Mouse (Mus musculus): ENCODE results near the gene Gm45717. TPM values are rescaled to one million over a fixed set of nuclear protein-coding genes. Genes with fewer than 3 reads are reported as not detected.
A peak's percentile ranks its signal among the peaks of the same experiment; 100 is the strongest.

The Gm45717 gene
- polyA plus RNA-seq, 2 experiments: not detected

DNA sequence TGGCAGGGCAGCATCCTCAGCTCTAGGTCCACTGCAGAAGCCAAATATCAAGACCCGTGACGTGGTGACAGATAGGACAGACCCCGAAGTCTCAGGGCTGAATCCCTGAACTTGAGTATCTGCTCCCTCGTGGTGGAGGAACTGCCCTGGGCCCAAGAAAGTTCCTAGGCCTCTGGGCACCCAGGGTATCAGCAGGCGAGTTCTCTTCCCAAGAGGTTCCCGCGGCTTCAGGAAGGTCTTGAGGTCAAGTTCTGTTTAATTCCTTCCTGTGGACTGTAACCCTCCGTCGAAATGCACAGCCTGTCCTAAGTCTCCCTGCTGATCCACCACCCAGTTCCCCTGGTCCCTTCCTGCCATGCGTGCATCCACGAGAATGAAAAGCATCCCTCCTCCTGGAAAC, 2.6 kb downstream of the Gm45717 start:
- no peak for ATAC-seq (ENCODE audit: low FRiP score, low read depth)
- Histone ChIP-seq H3K9me3 (ENCODE audit: control insufficient read depth, low read length) (no peaks in the 10 kb centered on the region), H3K4me2 (replicated peaks; ENCODE audit: low read depth, low read length, severe bottlenecking) (peak overlapping the region; percentile 86), H3K4me3 (replicated peaks; ENCODE audit: low read length) (no peak overlapping the region), H3K27me3 (ENCODE audit: control insufficient read depth, insufficient read depth, low read length) (no peaks in the 10 kb centered on the region), H3K27ac (replicated peaks; ENCODE audit: low read depth, low read length) (no peak overlapping the region), H3K9ac (ENCODE audit: low read depth, low read length, severe bottlenecking) (no peak overlapping the region), H3K36me3 (ENCODE audit: control insufficient read depth, insufficient read depth, low read length) (peaks cover 34% of the 10 kb centered on the region), H3K4me1 (ENCODE audit: control insufficient read depth, insufficient read depth, low read length) (peaks cover 61% of the 10 kb centered on the region)
- TF ChIP-seq POLR2A (IDR thresholded peaks at IDR 0.05; ENCODE audit: borderline replicate concordance, extremely low read depth, insufficient read depth, insufficient read length): no peak
- 80% methylated on average over 11 of the region's 11 CpGs for WGBS
- no peak for DNase-seq (ENCODE audit: low spot score)

DNA sequence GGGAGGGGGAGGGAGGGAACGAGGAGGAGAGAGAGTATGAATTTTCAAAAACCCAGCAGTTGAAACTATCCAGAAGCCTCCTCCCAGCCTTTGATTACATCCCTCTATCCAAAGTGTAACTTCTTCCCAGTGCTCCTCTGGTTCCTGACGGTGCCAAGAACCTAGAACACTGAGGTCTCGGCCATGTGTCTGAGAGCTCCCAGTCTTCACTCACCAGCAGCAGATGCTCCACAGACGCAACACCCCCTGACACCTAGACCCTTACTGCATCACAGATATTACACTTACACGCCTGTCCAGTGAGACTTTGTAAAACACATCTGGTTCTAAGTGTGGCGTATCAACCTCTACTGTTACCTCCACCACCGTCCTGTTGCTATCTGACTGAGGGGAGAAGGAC, 3.3 kb downstream of the Gm45717 start:
- ATAC-seq (ENCODE audit: low FRiP score, low read depth): no peak
- Histone ChIP-seq H3K4me2 (replicated peaks; ENCODE audit: low read depth, low read length, severe bottlenecking) (peak overlapping the region; percentile 3; the same call in 1 of the 2 replicates), H3K36me3 (ENCODE audit: control insufficient read depth, insufficient read depth, low read length) (peaks cover 40% of the 10 kb centered on the region), H3K27ac (replicated peaks; ENCODE audit: low read depth, low read length) (no peak overlapping the region), H3K27me3 (ENCODE audit: control insufficient read depth, insufficient read depth, low read length) (no peaks in the 10 kb centered on the region), H3K4me3 (replicated peaks; ENCODE audit: low read length) (no peak overlapping the region), H3K9ac (ENCODE audit: low read depth, low read length, severe bottlenecking) (no peak overlapping the region), H3K9me3 (ENCODE audit: control insufficient read depth, low read length) (no peaks in the 10 kb centered on the region), H3K4me1 (ENCODE audit: control insufficient read depth, insufficient read depth, low read length) (peaks cover 61% of the 10 kb centered on the region)
- WGBS: 64% methylated on average over 7 of the region's 7 CpGs
- no peak for DNase-seq (ENCODE audit: low spot score)
- no peak for TF ChIP-seq POLR2A (IDR thresholded peaks at IDR 0.05; ENCODE audit: borderline replicate concordance, extremely low read depth, insufficient read depth, insufficient read length)

DNA sequence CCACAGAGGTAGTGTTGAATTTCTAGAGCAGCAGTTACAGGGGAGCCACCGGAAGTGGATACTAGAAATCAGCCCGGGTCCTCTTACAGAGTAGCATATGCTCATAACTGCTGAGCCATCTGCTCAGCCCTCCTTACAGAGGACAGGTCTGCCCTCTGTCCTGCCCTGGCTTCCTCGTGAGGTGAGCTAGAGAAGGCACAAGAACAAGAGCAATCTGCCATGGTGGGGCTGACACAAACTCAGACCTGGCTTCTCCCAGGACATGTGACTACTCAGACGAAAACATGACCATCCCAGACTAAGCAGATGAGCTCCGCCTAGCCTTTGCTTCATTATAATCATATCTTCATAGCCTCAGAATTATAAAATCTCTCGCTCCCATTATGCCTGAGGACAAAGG, 4.0 kb downstream of the Gm45717 start:
- DNase-seq (ENCODE audit: low spot score) (no peak), ATAC-seq (ENCODE audit: low FRiP score, low read depth) (no peak)
- WGBS: 60% methylated on average over 6 of the region's 6 CpGs
- Histone ChIP-seq H3K36me3 (ENCODE audit: control insufficient read depth, insufficient read depth, low read length) (peaks cover 47% of the 10 kb centered on the region), H3K9ac (ENCODE audit: low read depth, low read length, severe bottlenecking) (no peak overlapping the region), H3K4me3 (replicated peaks; ENCODE audit: low read length) (no peak overlapping the region), H3K27me3 (ENCODE audit: control insufficient read depth, insufficient read depth, low read length) (no peaks in the 10 kb centered on the region), H3K9me3 (ENCODE audit: control insufficient read depth, low read length) (no peaks in the 10 kb centered on the region), H3K4me1 (ENCODE audit: control insufficient read depth, insufficient read depth, low read length) (peaks cover 56% of the 10 kb centered on the region), H3K27ac (replicated peaks; ENCODE audit: low read depth, low read length) (peak overlapping the region; percentile 49; the same call in 1 of the 2 replicates), H3K4me2 (replicated peaks; ENCODE audit: low read depth, low read length, severe bottlenecking) (no peak overlapping the region)
- TF ChIP-seq POLR2A (IDR thresholded peaks at IDR 0.05; ENCODE audit: borderline replicate concordance, extremely low read depth, insufficient read depth, insufficient read length): no peak

DNA sequence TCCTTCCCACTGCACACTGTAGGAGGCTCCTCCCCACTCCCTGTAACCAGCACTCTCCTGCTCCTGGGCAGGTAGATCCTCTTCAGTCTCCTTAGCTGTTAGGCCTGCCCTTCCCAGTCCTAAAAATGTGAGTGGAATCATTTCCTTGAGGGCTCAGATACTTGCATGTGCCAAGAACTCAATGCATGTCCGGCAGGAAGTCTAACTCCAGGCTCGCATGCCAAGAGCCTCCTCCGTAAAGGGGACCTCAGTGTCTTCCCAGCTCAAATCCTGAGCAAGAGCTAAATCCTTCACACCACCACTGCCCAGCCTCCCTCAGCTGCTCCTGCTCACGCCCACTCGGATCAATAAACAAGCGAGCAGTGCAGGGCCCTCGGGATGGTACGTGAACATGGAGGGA, 4.7 kb downstream of the Gm45717 start:
- 28% methylated on average over 8 of the region's 8 CpGs for WGBS
- no peaks in the 10 kb centered on the region for H3K9me3 ChIP-seq (ENCODE audit: control insufficient read depth, low read length)
- DNase-seq (ENCODE audit: low spot score) (no peak), ATAC-seq (ENCODE audit: low FRiP score, low read depth) (no peak)
- peaks cover 49% of the 10 kb centered on the region for H3K4me1 ChIP-seq (ENCODE audit: control insufficient read depth, insufficient read depth, low read length)
- H3K9ac ChIP-seq (ENCODE audit: low read depth, low read length, severe bottlenecking): peak overlapping the region; percentile 3; the same call in 1 of the 2 replicates
- peak overlapping the region; percentile 49 for H3K27ac ChIP-seq (replicated peaks; ENCODE audit: low read depth, low read length)
- TF ChIP-seq POLR2A (IDR thresholded peaks at IDR 0.05; ENCODE audit: borderline replicate concordance, extremely low read depth, insufficient read depth, insufficient read length): no peak
- H3K4me2 ChIP-seq (replicated peaks; ENCODE audit: low read depth, low read length, severe bottlenecking): 0 out of 2 replicates have a peak overlapping the region, but pooled peaks have one; percentile 17
- no peaks in the 10 kb centered on the region for H3K27me3 ChIP-seq (ENCODE audit: control insufficient read depth, insufficient read depth, low read length)
- no peak overlapping the region for H3K4me3 ChIP-seq (replicated peaks; ENCODE audit: low read length)
- H3K36me3 ChIP-seq (ENCODE audit: control insufficient read depth, insufficient read depth, low read length): peaks cover 53% of the 10 kb centered on the region

DNA sequence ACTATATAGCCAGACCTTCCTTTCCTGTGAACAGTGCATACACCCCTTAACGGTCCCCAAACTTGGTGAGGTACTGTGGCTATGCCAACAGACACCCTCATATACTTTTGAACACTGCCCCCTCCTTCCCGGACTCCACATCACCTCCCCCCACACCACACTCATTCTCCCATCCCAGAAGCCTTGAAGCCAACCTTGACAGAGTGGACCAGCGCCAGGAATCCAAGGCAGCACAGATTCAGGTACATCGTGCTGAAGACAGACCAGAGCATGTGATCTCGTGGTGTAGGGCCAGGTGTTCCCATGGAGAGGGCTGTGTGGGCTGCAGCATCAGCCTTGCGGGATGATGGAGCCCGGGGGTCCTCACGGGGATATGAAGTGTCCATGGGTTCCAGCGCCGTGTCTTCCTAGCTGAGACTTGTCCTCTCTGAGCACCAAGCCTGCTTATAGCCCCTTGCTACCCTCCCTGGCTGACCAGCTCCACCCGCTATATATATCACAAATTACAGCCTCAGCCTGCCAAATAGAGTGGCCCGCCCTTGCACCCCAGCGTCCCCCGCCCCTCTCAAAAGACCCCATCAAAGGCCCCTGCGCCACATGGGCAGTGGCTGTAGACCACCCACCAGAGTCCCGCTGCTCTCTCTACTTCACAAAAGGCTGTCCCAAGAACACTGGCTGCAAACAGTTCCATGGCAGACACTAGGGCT, 5.8 kb downstream of the Gm45717 start, which contains the start of gene Ifitm5:
TSS of gene Ifitm5 (minus strand) at position 468 of the 707 bp plus-strand sequence.
- no peaks in the 10 kb centered on the region for H3K27me3 ChIP-seq (ENCODE audit: control insufficient read depth, insufficient read depth, low read length)
- no peak for ATAC-seq (ENCODE audit: low FRiP score, low read depth)
- no peak for DNase-seq (ENCODE audit: low spot score)
- peak within 1 kb of the TSS; percentile 3; the same call in 1 of the 2 replicates for H3K9ac ChIP-seq (ENCODE audit: low read depth, low read length, severe bottlenecking)
- H3K4me3 ChIP-seq (replicated peaks; ENCODE audit: low read length): no peak within 1 kb of the TSS
- H3K4me1 ChIP-seq (ENCODE audit: control insufficient read depth, insufficient read depth, low read length): peaks cover 47% of the 10 kb centered on the region
- WGBS: 70% methylated on average over 16 of the region's 16 CpGs
- H3K36me3 ChIP-seq (ENCODE audit: control insufficient read depth, insufficient read depth, low read length): peaks cover 62% of the 10 kb centered on the region
- H3K27ac ChIP-seq (replicated peaks; ENCODE audit: low read depth, low read length): peak within 1 kb of the TSS; percentile 49
- 0 out of 2 replicates have a peak within 1 kb of the TSS, but pooled peaks have one; percentile 17 for H3K4me2 ChIP-seq (replicated peaks; ENCODE audit: low read depth, low read length, severe bottlenecking)
- no peaks in the 10 kb centered on the region for H3K9me3 ChIP-seq (ENCODE audit: control insufficient read depth, low read length)
- TF ChIP-seq POLR2A (IDR thresholded peaks at IDR 0.05; ENCODE audit: borderline replicate concordance, extremely low read depth, insufficient read depth, insufficient read length): no peak
